In the genomic region with DNA sequence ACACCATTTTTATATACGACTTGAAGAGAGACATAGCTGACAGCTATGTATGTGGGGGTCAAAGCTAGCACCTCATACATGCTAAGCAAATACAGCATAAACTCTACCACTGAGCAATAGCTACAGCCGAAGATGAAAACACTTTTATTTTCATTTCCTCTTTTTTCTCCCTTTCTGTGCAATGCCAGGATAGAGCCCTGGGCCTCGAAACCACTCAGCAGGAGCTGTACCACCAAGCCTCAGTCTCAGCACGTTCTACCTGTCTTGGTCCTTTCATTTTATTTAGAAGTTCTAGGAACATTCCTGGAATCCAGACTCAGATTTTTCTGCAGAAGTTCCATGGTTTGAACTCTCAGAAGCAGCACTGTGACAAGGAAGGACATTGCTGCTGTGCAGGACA, we compare ENCODE assay signal across 26 mouse cellular contexts. TPM values are rescaled to one million over a fixed set of nuclear protein-coding genes. Genes with fewer than 3 reads are reported as not detected.
DNase-seq lines count a peak whose midpoint lies in the region; TF ChIP-seq lines count a peak whose summit lies in the region.
"Had no signal": no experiment of that assay in that cellular context is flagged by ENCODE, and none has a peak within 500 bp of the region (broad histone marks: within the 10 kb centered on the region; RNA-seq: fewer than 3 reads in every experiment).

No protein-coding gene starts in this region.

- H3K36me3 ChIP-seq in CH12.LX (replicated peaks in 1 of 2; ENCODE audit: control insufficient read depth in 1 of 2, insufficient read depth in 1 of 2, low read length in 1 of 2), result no peaks in the 10 kb centered on the region
- H3K36me3 ChIP-seq: embryonic facial prominence, embryonic 13.5 days; heart, embryonic 12.5 days; hindbrain, embryonic 12.5 days; limb, embryonic 13.5 days; liver, embryonic 12.5 days; neural tube, embryonic 15.5 days; stomach, embryonic 15.5 days had no signal

- TF ChIP-seq CTCF in CH12.LX (conservative IDR thresholded peaks at IDR 0.05 in 1 of 2, IDR thresholded peaks at IDR 0.05 in 1 of 2; ENCODE audit: low read depth in 2 of 2, low read length in 2 of 2), result no peak

- no peak for TF ChIP-seq POLR2A in CH12.LX (IDR thresholded peaks at IDR 0.05; ENCODE audit: low read depth, low read length)

- peak; percentile 86 for DNase-seq in heart, adult 11 months
- DNase-seq in heart, postnatal 36 days, result no peak
- DNase-seq in CH12.LX (ENCODE audit: extremely low read depth), result peak; percentile 70
- DNase-seq in induced T-regulatory cell, adult 2 months (ENCODE audit: low read depth), result peak; percentile 10
- peak; percentile 66 to 73 for DNase-seq in spleen, postnatal 36 days (ENCODE audit: low spot score in 2 of 2)
- no peak for DNase-seq in layer of hippocampus, adult 11-12 months (ENCODE audit: low spot score)
- no peak for DNase-seq in frontal cortex, postnatal 10 days (ENCODE audit: low spot score in 2 of 2)
- DNase-seq: adrenal gland, postnatal 36 days; cerebellum, adult 11-12 months; cerebellum, postnatal 14 days; gastrocnemius, adult 2 months; heart, postnatal 10 days; kidney, adult 11 months; lung, adult 18-20 months; lung, postnatal 14 days; thymus, postnatal 25 days had no signal

- H3K9ac ChIP-seq in CH12.LX (ENCODE audit: insufficient read depth, low read depth), result peak overlapping the region; percentile 50
- H3K9ac ChIP-seq: embryonic facial prominence, embryonic 13.5 days; forebrain, embryonic 13.5 days; heart, embryonic 12.5 days; hindbrain, embryonic 12.5 days; limb, embryonic 13.5 days; liver, embryonic 12.5 days; neural tube, embryonic 15.5 days; stomach, embryonic 15.5 days had no signal

- H3K9me3 ChIP-seq in CH12.LX (replicated peaks; ENCODE audit: low read length), result no peaks in the 10 kb centered on the region
- H3K9me3 ChIP-seq: embryonic facial prominence, embryonic 13.5 days; forebrain, embryonic 13.5 days; heart, embryonic 12.5 days; hindbrain, embryonic 12.5 days; limb, embryonic 13.5 days; liver, embryonic 12.5 days; neural tube, embryonic 15.5 days; stomach, embryonic 15.5 days had no signal

- in situ Hi-C loops in CH12.LX (cut with MboI; ENCODE audit: low pct_ligation_motif_present, low pct_unique_long_range_greater_than_20kb, low sequenced_read_pairs), result no loop called here

- TF ChIP-seq RAD21 in CH12.LX (IDR thresholded peaks at IDR 0.05; ENCODE audit: low read depth, low read length), result no peak

- dilution Hi-C loops in CH12.LX (cut with MboI; ENCODE audit: extremely low pct_ligation_motif_present, extremely low pct_unique_long_range_greater_than_20kb, low sequenced_read_pairs), result no loop called here

- H3K4me3 ChIP-seq in CH12.LX (replicated peaks in 1 of 3; ENCODE audit: low read depth in 2 of 3, low read length in 2 of 3, poor library complexity in 1 of 3), result no peak overlapping the region
- H3K4me3 ChIP-seq: embryonic facial prominence, embryonic 13.5 days; forebrain, embryonic 13.5 days; gastrocnemius, adult 2 months; heart, embryonic 12.5 days; hindbrain, embryonic 12.5 days; limb, embryonic 13.5 days; liver, embryonic 12.5 days; neural tube, embryonic 15.5 days; stomach, embryonic 15.5 days had no signal

- peaks cover 3 to 48% of the 10 kb centered on the region in 2 experiments; a peak in 2 of 4 replicates for H3K4me1 ChIP-seq in CH12.LX (ENCODE audit: control insufficient read depth in 1 of 2, insufficient read depth in 2 of 2)
- H3K4me1 ChIP-seq: embryonic facial prominence, embryonic 13.5 days; forebrain, embryonic 13.5 days; heart, embryonic 12.5 days; hindbrain, embryonic 12.5 days; limb, embryonic 13.5 days; liver, embryonic 12.5 days; neural tube, embryonic 15.5 days; stomach, embryonic 15.5 days had no signal

- intact Hi-C loops in heart, postnatal 36 days (cut with DNase I), result no loop called here

- 0 out of 2 replicates have a peak overlapping the region, but pooled peaks have one; percentile 42 for H3K27ac ChIP-seq in CH12.LX (ENCODE audit: insufficient read depth, low read depth)
- H3K27ac ChIP-seq: embryonic facial prominence, embryonic 13.5 days; forebrain, embryonic 13.5 days; gastrocnemius, adult 2 months; hindbrain, embryonic 12.5 days; kidney, postnatal 0 days; limb, embryonic 13.5 days; liver, embryonic 12.5 days; neural tube, embryonic 15.5 days; stomach, embryonic 15.5 days had no signal

- no peaks in the 10 kb centered on the region for H3K79me2 ChIP-seq in CH12.LX (replicated peaks; ENCODE audit: control insufficient read depth, extremely low read depth, insufficient read depth, poor library complexity, severe bottlenecking)

- H3K4me2 ChIP-seq in CH12.LX (ENCODE audit: insufficient read depth, low read depth, poor library complexity, severe bottlenecking), result peak overlapping the region; percentile 85
- H3K4me2 ChIP-seq: embryonic facial prominence, embryonic 13.5 days; forebrain, embryonic 13.5 days; heart, embryonic 12.5 days; hindbrain, embryonic 12.5 days; limb, embryonic 13.5 days; liver, embryonic 12.5 days; midbrain, embryonic 11.5 days; neural tube, embryonic 15.5 days; stomach, embryonic 15.5 days had no signal

- peak; percentile 88 for TF ChIP-seq EP300 in CH12.LX (IDR thresholded peaks at IDR 0.05; ENCODE audit: low read length)

- no peaks in the 10 kb centered on the region for H3K27me3 ChIP-seq in CH12.LX (replicated peaks)
- H3K27me3 ChIP-seq: embryonic facial prominence, embryonic 13.5 days; forebrain, embryonic 13.5 days; heart, embryonic 12.5 days; hindbrain, embryonic 12.5 days; limb, embryonic 13.5 days; liver, embryonic 12.5 days; neural tube, embryonic 15.5 days; stomach, embryonic 15.5 days had no signal

TF ChIP-seq in CH12.LX, 34 proteins besides CTCF, POLR2A, EP300 and RAD21:
- TF ChIP-seq RCOR1 (conservative IDR thresholded peaks at IDR 0.05; ENCODE audit: low read depth, low read length) (no peak; the same call in 1 of the 2 replicates), SIN3A (IDR thresholded peaks at IDR 0.05; ENCODE audit: low read length) (no peak), MAFK (IDR thresholded peaks at IDR 0.05; ENCODE audit: insufficient replicate concordance, low read length) (no peak), ZNF384 (IDR thresholded peaks at IDR 0.05; ENCODE audit: low read depth, low read length) (no peak), HCFC1 (IDR thresholded peaks at IDR 0.05; ENCODE audit: low read depth, low read length) (no peak), MXI1 (IDR thresholded peaks at IDR 0.05; ENCODE audit: low read depth, low read length) (no peak), MYC (IDR thresholded peaks at IDR 0.05; ENCODE audit: low read depth, low read length) (0 out of 2 replicates have a peak, but pooled peaks have one; percentile 14), USF2 (conservative IDR thresholded peaks at IDR 0.05; ENCODE audit: low read depth, low read length) (no peak), E2F4 (IDR thresholded peaks at IDR 0.05; ENCODE audit: insufficient replicate concordance, low read depth, low read length) (no peak), ZKSCAN1 (IDR thresholded peaks at IDR 0.05; ENCODE audit: borderline replicate concordance, low read depth, low read length) (no peak), ZC3H11A (IDR thresholded peaks at IDR 0.05; ENCODE audit: low read depth, low read length) (no peak), CHD1 (IDR thresholded peaks at IDR 0.05; ENCODE audit: low read depth, low read length) (no peak), UBTF (IDR thresholded peaks at IDR 0.05; ENCODE audit: low read depth, low read length) (no peak), IRF4 (IDR thresholded peaks at IDR 0.05; ENCODE audit: low read depth, low read length) (peak; percentile 96), TBP (conservative IDR thresholded peaks at IDR 0.05; ENCODE audit: low read depth, low read length) (0 out of 2 replicates have a peak, but pooled peaks have one; percentile 15), USF1 (IDR thresholded peaks at IDR 0.05; ENCODE audit: low read depth, low read length) (no peak), BHLHE40 (IDR thresholded peaks at IDR 0.05; ENCODE audit: low read depth, low read length) (peak; percentile 83), NELFE (IDR thresholded peaks at IDR 0.05; ENCODE audit: low read depth, low read length) (no peak), JUN (IDR thresholded peaks at IDR 0.05; ENCODE audit: insufficient read depth, low read depth, low read length) (no peak), MEF2A (IDR thresholded peaks at IDR 0.05; ENCODE audit: borderline replicate concordance, low read depth, low read length) (0 out of 2 replicates have a peak, but pooled peaks have one; percentile 12), KAT2A (IDR thresholded peaks at IDR 0.05; ENCODE audit: insufficient replicate concordance, low read length) (no peak)
TF ChIP-seq in CH12.LX: peak in this region for 5.

RNA-seq across cellular contexts. Expression of a gene that starts 17.3 kb away (rescaled TPM):
- 10 to 100 TPM; 13.7 to 14.0 TPM for total RNA-seq in heart, postnatal 36 days (2021)
- total RNA-seq in CH12.LX (2012; rRNA removed) (13.6 and 13.9 TPM in 2 replicates), CH12.LX (2014; rRNA removed) (17.6 and 21.4 TPM in 2 replicates)
- 15.5 and 19.0 TPM in 2 replicates for polyA plus RNA-seq in CH12.LX (2012; ENCODE audit: insufficient read length, low read depth)

Comparison
In these comparisons a context has a peak if more than half of its experiments do, and no peak if none do; other contexts are left out.
1. DNase-seq: peak in heart, adult 11 months (single experiment), CH12.LX (single experiment), induced T-regulatory cell, adult 2 months (single experiment) and spleen, postnatal 36 days (2 of 2); none in heart, postnatal 36 days (0 of 2), layer of hippocampus, adult 11-12 months (single experiment) and frontal cortex, postnatal 10 days (0 of 2).